Mouse (Mus musculus): ENCODE data around the gene Psg18.
"Not testable (repeated sequence)": the region's sequence is repeated elsewhere in the genome, so short reads cannot be mapped to it uniquely, and the experiment has no call there.

- TF ChIP-seq GATA1, TAL1 (IDR thresholded peaks at IDR 0.05; ENCODE audit: low read length): not testable (repeated sequence)
Measured at GRCm38 (mm10) chr7:18335411-18335810, 19.4 kb downstream of the Psg18 start.

Measured in erythroblast, embryonic 14.5 days (primary cell).